Mouse (Mus musculus): ENCODE results near the gene Vmn1r128. TPM values are rescaled to one million over a fixed set of nuclear protein-coding genes. Genes with fewer than 3 reads are reported as not detected.
"Not testable (repeated sequence)": the region's sequence is repeated elsewhere in the genome, so short reads cannot be mapped to it uniquely, and the experiment has no call there.

The Vmn1r128 gene
- polyA plus RNA-seq (2015; fragmentation: Nextera tagmentation; extraction: Ambion mirVana): not detected in 2 replicates

GRCm38 (mm10) chr7:21349073-21349472 lies at the start of gene Vmn1r128:
Gene Vmn1r128, plus strand, starts transcription at chr7:21349373.
- not testable (repeated sequence) for H3K9me3 ChIP-seq (ENCODE audit: low read length); H3K4me3 ChIP-seq (ENCODE audit: low read length); H3K4me2 ChIP-seq (replicated peaks; ENCODE audit: low read depth, low read length); ATAC-seq (ENCODE audit: low FRiP score, low TSS enrichment); H3K27me3 ChIP-seq (ENCODE audit: insufficient read depth, low read length); H3K4me1 ChIP-seq (ENCODE audit: insufficient read depth, low read length); H3K9ac ChIP-seq (replicated peaks; ENCODE audit: low read length); H3K36me3 ChIP-seq (ENCODE audit: insufficient read depth, low read length); H3K27ac ChIP-seq (ENCODE audit: low read length)
- 71% methylated on average over 1 of the region's 1 CpGs for WGBS

GRCm38 (mm10) chr7:21301367-21301766 lies 47.8 kb upstream of the Vmn1r128 start, which contains the start of gene Vmn1r126:
Gene Vmn1r126, minus strand, starts transcription at chr7:21301467.
- not testable (repeated sequence) for H3K36me3 ChIP-seq (ENCODE audit: insufficient read depth, low read length); H3K27me3 ChIP-seq (ENCODE audit: insufficient read depth, low read length); H3K9ac ChIP-seq (replicated peaks; ENCODE audit: low read length); H3K9me3 ChIP-seq (ENCODE audit: low read length); H3K4me2 ChIP-seq (replicated peaks; ENCODE audit: low read depth, low read length); H3K4me1 ChIP-seq (ENCODE audit: insufficient read depth, low read length); H3K4me3 ChIP-seq (ENCODE audit: low read length); H3K27ac ChIP-seq (ENCODE audit: low read length); ATAC-seq (ENCODE audit: low FRiP score, low TSS enrichment)
- WGBS: no CpG with 5 or more reads among the region's 5 CpGs

- not testable (repeated sequence) for H3K4me2 ChIP-seq (replicated peaks; ENCODE audit: low read depth, low read length); H3K4me3 ChIP-seq (ENCODE audit: low read length); H3K9me3 ChIP-seq (ENCODE audit: low read length); H3K27me3 ChIP-seq (ENCODE audit: insufficient read depth, low read length); H3K9ac ChIP-seq (replicated peaks; ENCODE audit: low read length); ATAC-seq (ENCODE audit: low FRiP score, low TSS enrichment); H3K36me3 ChIP-seq (ENCODE audit: insufficient read depth, low read length); H3K27ac ChIP-seq (ENCODE audit: low read length); H3K4me1 ChIP-seq (ENCODE audit: insufficient read depth, low read length)
- no CpG with 5 or more reads among the region's 3 CpGs for WGBS
Measured at GRCm38 (mm10) chr7:21319761-21320160, 29.4 kb upstream of the Vmn1r128 start, which contains the start of gene Vmn1r127. Gene Vmn1r127, minus strand, starts transcription at chr7:21319861.

GRCm38 (mm10) chr7:21361191-21361590 lies 12.0 kb downstream of the Vmn1r128 start, which contains the start of gene Vmn1r129:
Gene Vmn1r129, minus strand, starts transcription at chr7:21361291.
- WGBS: no CpG with 5 or more reads among the region's 1 CpGs

More at GRCm38 (mm10) chr7:21361191-21361590, 12.0 kb downstream of the Vmn1r128 start, which contains the start of gene Vmn1r129:
- not testable (repeated sequence) for H3K4me3 ChIP-seq (ENCODE audit: low read length); H3K27ac ChIP-seq (ENCODE audit: low read length); H3K4me1 ChIP-seq (ENCODE audit: insufficient read depth, low read length); H3K36me3 ChIP-seq (ENCODE audit: insufficient read depth, low read length); H3K27me3 ChIP-seq (ENCODE audit: insufficient read depth, low read length); H3K9me3 ChIP-seq (ENCODE audit: low read length); H3K9ac ChIP-seq (replicated peaks; ENCODE audit: low read length); ATAC-seq (ENCODE audit: low FRiP score, low TSS enrichment); H3K4me2 ChIP-seq (replicated peaks; ENCODE audit: low read depth, low read length)

Other genes with a start within 250 kb of the Vmn1r128 start
- gene Vmn1r122, start 215.2 kb upstream of the Vmn1r128 start, polyA plus RNA-seq (2015; fragmentation: Nextera tagmentation; extraction: Ambion mirVana): not detected in 2 replicates
- not detected in 2 replicates for gene Vmn1r123, start 187.2 kb upstream of the Vmn1r128 start, polyA plus RNA-seq (2015; fragmentation: Nextera tagmentation; extraction: Ambion mirVana)
- not detected in 2 replicates for gene Gm5157, start 158.9 kb upstream of the Vmn1r128 start, polyA plus RNA-seq (2015; fragmentation: Nextera tagmentation; extraction: Ambion mirVana)
- not detected in 2 replicates for gene Vmn1r124, start 88.8 kb upstream of the Vmn1r128 start, polyA plus RNA-seq (2015; fragmentation: Nextera tagmentation; extraction: Ambion mirVana)
- gene Vmn1r125, start 77.2 kb upstream of the Vmn1r128 start, polyA plus RNA-seq (2015; fragmentation: Nextera tagmentation; extraction: Ambion mirVana): not detected in 2 replicates
- gene Vmn1r126, start 47.9 kb upstream of the Vmn1r128 start, polyA plus RNA-seq (2015; fragmentation: Nextera tagmentation; extraction: Ambion mirVana): not detected in 2 replicates
- not detected in 2 replicates for gene Vmn1r127, start 29.5 kb upstream of the Vmn1r128 start, polyA plus RNA-seq (2015; fragmentation: Nextera tagmentation; extraction: Ambion mirVana)
- not detected in 2 replicates for gene Vmn1r129, start 11.9 kb downstream of the Vmn1r128 start, polyA plus RNA-seq (2015; fragmentation: Nextera tagmentation; extraction: Ambion mirVana)
- not detected in 2 replicates for gene Gm6882, start 83.4 kb downstream of the Vmn1r128 start, polyA plus RNA-seq (2015; fragmentation: Nextera tagmentation; extraction: Ambion mirVana)
- not detected in 2 replicates for gene Vmn1r130, start 162.4 kb downstream of the Vmn1r128 start, polyA plus RNA-seq (2015; fragmentation: Nextera tagmentation; extraction: Ambion mirVana)
- gene Vmn1r131, start 196.7 kb downstream of the Vmn1r128 start, polyA plus RNA-seq (2015; fragmentation: Nextera tagmentation; extraction: Ambion mirVana): not detected in 2 replicates